Mouse (Mus musculus) brown adipose tissue, adult 24 weeks (tissue): ENCODE results near the gene Atg2a. TPM values are rescaled to one million over a fixed set of nuclear protein-coding genes. Genes with fewer than 3 reads are reported as not detected.
"Not testable (repeated sequence)": the region's sequence is repeated elsewhere in the genome, so short reads cannot be mapped to it uniquely, and the experiment has no call there.

ENCODE experiments used
- H3K27ac ChIP-seq: fragments of 200-500 bp; replicated peaks from 2 replicates; pipeline ENCODE4 v1.5.1; 2012; ENCODE audit warnings: low read depth, mild to moderate bottlenecking, low read length
- H3K4me1 ChIP-seq: fragments of 200-500 bp; 2 replicates; pipeline ENCODE4 v1.6.1; 2012; ENCODE audit warnings: low read length, mixed read lengths; ENCODE audit not compliant: control insufficient read depth, insufficient read depth, insufficient read length
- H3K4me3 ChIP-seq: fragments of 200-500 bp; 2 replicates; pipeline ENCODE4 v1.5.1; 2012; ENCODE audit warnings: low read depth, mild to moderate bottlenecking, low read length, moderate library complexity; ENCODE audit not compliant: insufficient read depth
- polyA plus RNA-seq: library from polyadenylated mRNA; stranded (reverse); fragments of >200 nt; gene quantifications from 2 replicates; pipeline ENCODE4 v1.2.4, GENCODE M21; 2012; ENCODE audit not compliant: missing spikeins, insufficient read depth, insufficient read length

The Atg2a gene
- polyA plus RNA-seq, 1 experiment, result 9.9 TPM

DNA sequence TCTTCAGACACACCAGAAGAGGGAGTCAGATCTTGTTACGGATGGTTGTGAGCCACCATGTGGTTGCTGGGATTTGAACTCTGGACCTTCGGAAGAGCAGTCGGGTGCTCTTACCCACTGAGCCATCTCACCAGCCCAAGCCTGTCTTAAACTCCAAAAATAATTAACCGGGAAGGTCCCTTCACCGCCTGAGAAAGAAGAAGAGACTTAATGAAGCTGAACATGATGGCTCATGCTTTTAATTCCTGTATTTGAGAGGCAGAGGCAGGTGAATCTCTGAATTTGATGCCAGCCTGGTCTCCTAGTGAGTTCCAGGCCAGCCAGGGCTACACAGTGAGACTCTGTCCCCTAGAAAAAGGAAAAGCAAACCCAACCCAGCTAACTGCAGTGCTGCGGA lies 49.2 kb downstream of the Atg2a start:
- not testable (repeated sequence) for H3K4me3 ChIP-seq
- H3K4me1 ChIP-seq, result peaks cover 73% of the 10 kb centered on the region
- H3K27ac ChIP-seq, result peak overlapping the region; percentile 70

DNA sequence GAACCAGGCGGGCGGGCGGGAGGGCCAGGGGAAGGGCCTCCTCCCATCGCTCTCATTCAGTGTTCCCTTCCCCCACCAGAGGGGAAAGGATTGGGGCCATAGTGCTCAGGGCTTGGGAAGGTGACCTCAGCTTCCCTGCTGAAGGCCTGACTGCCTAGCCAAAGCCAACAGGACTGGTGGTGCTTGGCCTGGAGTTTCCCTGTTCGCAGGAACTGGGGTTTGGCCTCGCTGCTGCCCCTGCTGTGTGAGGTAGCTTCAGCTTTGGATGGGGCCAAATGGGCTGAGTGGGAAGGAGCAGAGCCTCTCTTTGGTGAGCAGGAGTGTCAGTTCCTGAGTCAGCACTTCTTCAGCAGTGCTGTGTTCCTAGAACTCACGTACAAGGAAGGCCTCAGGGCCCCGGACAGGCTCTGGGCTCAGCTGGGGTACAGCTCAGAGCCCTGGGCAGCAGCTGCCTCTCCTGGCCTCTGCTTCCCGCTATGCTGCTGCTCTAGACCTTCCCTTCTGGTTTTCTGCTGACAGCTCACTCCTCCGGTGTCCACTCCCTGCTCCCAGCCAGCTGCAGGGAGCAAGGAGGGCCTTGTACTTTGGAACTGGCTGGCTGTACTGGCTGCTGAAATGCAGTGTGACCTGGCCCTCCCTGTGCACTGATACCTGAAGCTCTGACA lies 49.8 kb downstream of the Atg2a start:
- Histone ChIP-seq H3K4me3 (peak overlapping the region; percentile 0; the same call in 1 of the 2 replicates), H3K27ac (peak overlapping the region; percentile 70), H3K4me1 (peaks cover 73% of the 10 kb centered on the region)

DNA sequence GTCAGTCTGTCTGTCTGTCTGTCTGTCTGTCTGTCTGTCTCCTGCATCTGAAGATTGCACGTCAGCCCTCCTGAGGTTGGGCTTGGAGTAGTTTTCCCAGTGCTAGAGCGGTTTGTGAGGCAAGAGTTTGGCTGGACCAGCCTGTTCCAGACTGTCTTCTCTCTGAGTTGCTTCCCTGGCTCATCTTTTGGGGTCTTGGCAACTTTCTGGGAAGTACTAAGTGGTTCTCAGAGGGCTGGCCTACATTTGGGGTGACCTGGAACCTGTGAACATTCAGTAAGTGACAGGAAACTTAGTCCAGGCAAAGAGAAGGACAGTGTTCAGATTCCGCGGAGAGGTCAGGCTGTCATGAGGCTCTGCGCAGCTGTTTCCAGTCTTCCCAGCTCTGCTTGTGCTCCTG lies 50.8 kb downstream of the Atg2a start:
- peaks cover 74% of the 10 kb centered on the region for H3K4me1 ChIP-seq
- H3K27ac ChIP-seq, result peak overlapping the region; percentile 70
- H3K4me3 ChIP-seq, result no peak overlapping the region

DNA sequence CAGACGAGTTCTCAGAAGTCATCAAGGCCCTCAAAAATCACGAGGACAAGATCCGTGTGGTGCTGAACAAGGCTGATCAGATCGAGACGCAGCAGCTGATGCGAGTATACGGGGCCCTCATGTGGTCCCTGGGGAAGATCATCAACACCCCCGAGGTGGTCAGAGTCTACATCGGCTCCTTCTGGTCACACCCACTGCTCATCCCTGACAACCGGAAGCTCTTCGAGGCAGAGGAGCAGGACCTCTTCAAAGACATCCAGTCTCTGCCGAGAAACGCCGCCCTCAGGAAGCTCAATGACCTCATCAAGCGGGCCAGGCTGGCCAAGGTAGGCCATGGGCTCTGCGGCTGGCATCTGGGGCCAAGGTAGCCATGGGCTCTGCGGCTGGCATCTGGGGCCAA lies 52.8 kb downstream of the Atg2a start:
- H3K4me3 ChIP-seq, result no peak overlapping the region
- peaks cover 77% of the 10 kb centered on the region for H3K4me1 ChIP-seq
- H3K27ac ChIP-seq, result 0 out of 2 replicates have a peak overlapping the region, but pooled peaks have one; percentile 16

DNA sequence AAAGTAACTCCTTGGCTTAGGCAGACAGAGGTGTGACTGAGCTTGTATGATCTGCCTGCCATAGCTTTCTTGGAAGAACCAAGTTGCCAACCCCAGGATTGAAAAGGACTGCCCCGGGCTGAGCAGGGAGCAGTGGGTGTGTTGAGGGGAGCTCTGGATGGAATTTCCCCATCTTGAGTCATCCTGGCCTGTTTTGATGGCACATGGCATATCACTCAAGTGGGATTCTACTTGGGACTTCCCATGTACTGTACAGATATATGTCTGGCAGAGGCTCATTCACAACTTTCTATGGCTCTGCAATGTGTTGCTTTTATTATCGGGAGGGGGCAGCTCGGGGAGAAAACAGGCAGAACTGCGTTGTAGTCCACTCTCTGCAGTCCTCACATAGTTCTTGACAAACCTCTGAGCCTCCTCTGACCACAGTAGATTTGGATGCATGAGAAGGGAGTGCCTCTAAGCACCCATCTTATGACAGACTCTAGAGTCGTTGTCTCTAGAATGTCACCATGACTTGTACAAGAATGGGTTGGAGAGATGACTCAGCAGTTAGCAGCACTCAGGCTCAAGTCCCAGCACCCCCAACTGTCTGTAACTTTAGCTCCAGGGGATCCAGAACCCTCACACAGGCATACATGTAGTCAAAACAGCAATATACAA lies 55.2 kb downstream of the Atg2a start:
- peak overlapping the region; percentile 97 for H3K27ac ChIP-seq
- no peak overlapping the region for H3K4me3 ChIP-seq
- peaks cover 82% of the 10 kb centered on the region for H3K4me1 ChIP-seq

DNA sequence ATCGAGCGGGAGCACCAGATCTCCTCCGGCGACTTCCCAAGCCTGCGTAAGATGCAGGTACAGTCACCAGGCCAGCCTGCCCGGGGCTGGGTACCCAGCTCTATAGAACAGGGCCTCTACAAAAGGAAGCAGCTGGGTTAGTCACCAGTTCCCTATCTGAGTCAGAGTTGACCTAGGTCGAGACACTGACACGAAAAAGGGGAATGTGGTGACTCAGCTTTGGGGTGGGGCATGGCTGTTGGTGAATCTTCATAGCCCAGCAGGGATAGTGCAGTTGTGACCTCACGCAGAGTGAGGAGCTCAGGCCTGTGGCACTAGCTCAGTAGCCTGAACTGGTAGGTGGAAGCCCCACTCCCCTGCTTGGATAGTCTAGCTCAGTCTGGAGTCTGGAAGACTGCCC lies 56.2 kb downstream of the Atg2a start:
- Histone ChIP-seq H3K4me3 (no peak overlapping the region), H3K4me1 (peaks cover 81% of the 10 kb centered on the region), H3K27ac (peak overlapping the region; percentile 97)

DNA sequence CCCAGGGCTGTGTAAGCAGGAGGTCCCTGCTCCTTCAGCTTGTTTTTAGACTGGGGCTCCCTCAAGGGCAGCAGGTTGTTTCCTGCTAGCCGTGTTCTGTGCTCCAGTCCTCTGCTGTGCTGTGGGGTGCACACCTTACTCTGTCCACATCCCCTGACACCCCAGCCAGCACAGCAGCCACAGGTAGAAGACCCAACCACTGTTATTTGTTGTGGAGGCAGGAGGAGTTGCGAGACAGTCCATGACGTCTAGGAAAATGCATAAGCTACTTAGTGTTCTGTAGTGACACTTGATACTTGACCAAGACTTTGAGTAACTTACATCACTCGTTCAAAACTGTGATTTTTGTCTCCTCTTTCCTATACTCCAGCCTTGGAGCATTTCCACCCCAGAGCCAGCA lies 57.5 kb downstream of the Atg2a start:
- peak overlapping the region; percentile 97 for H3K27ac ChIP-seq
- H3K4me3 ChIP-seq, result no peak overlapping the region
- peaks cover 88% of the 10 kb centered on the region for H3K4me1 ChIP-seq

DNA sequence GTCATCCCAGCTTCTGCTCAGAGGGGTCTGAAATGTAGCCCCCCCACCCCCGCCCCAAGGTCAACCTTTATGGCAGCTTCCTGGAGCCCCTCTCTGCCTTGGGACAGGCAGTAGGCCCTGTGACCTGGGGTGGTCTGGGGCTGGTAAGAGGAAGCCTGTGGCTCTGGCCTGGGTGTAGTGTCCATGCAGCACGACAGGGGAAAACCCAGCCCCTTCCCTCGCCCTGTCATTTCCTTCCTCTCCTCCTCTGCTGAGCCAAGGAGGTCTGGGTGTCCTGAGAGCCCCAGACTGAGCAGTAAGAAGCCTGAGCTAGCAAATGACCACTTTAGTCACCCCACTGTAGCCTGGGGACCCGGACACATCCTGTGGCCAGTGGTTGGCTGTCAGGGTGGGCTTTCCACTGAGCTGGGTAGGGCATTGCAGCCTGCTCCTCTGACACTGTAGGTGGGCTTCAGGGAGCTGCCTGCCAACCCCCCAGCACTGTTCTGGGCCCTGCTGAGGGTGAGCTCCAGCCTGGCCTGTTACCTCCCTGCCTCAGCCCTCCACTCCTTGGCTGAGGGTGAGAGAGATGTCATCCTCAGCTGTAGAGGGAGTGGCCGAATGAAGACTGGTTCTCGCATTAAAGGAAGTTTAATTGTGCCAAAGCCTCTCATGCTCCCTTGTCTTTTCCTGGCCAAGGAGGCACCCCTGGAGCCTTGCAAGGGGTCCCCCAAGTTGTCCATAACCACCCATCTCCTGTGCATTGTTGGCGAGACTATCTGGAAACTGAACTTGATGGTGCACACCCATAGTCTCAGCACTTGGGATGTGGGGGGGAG lies 58.2 kb downstream of the Atg2a start:
- Histone ChIP-seq H3K27ac (peak overlapping the region; percentile 97), H3K4me1 (peaks cover 87% of the 10 kb centered on the region), H3K4me3 (no peak overlapping the region)

DNA sequence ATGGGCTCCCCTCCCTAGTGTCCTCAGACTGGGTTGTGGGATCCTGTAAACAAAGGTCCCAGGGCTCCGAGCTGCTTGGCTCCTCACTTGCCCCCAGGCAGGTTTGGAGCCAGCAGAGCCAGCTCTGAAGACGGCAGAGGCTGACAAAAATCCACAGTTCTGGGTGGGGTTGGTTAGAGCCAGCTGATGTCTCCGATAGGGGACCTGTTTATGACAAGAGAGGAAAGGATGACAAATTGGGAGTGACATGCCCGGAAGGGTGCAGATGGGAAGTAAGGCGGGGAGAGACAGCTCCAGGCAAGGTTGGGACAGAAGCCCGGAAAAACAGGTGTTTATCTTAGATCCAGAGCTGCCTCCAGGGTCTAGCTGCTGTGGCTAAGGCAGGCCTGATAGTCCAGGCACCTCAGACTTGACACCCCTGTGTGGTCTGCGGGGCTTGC lies 59.0 kb downstream of the Atg2a start:
- peak overlapping the region; percentile 97 for H3K27ac ChIP-seq
- H3K4me1 ChIP-seq, result peaks cover 79% of the 10 kb centered on the region
- no peak overlapping the region for H3K4me3 ChIP-seq

DNA sequence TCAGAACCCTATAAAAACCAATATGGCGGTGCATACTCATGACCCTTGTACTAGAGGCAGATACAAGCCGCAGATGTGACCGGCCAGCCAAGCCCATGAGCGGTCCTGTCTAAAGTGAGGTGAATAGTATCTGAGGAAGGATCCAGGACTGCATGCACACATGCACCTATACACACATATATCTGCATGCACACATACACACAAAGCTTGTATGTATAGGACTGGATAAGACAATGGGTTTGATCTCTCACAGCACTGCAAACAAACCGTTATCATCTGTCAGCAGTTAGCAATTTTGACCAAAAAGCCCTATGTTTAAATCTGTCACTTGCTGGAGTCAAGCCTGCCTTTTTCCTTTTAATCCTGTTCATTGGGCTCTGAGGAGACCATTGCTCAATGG lies 60.6 kb downstream of the Atg2a start:
- peak overlapping the region; percentile 97 for H3K27ac ChIP-seq
- no peak overlapping the region for H3K4me3 ChIP-seq
- H3K4me1 ChIP-seq, result peaks cover 63% of the 10 kb centered on the region

DNA sequence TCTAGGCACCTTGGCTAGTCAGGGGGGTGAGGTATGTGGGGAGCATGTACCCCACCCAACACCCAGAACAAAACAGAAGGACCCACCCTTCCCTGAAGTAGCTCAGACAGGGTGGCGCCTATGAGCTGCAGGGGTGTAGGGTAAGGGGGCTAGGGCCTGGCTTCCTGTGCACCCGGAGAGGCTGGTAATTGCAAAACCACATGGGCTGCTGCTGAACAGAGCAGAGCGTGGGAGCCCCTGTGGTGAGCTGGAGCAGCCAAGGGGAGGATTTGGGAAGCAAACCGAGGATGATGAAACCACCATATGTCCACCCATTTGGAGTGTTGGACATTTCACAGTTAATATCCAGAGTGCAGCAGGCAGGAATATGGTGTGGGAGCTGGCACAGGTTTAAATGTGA lies 61.1 kb downstream of the Atg2a start:
- H3K4me3 ChIP-seq, result no peak overlapping the region
- peak overlapping the region; percentile 97 for H3K27ac ChIP-seq
- H3K4me1 ChIP-seq, result peaks cover 60% of the 10 kb centered on the region

DNA sequence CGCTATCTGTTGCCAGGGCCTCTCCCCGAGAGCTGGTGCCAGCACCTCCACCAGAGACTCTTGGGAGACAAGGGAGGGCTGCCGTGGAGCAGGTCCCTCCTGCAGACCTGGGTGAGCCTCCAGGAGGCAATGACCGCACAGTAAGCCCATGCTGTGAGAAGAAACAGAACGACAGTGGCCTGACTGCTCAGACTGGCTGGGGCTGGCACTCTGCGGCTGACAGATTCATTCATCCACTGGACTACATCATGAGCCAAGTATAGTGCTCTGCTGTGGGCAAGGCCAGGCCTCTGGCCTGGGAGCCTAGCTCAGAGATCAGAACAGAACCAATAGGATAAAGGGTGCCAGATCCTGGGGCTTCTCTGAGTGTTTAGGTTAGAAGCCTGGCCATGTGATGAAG lies 62.4 kb downstream of the Atg2a start:
- H3K4me3 ChIP-seq, result no peak overlapping the region
- H3K4me1 ChIP-seq, result peaks cover 51% of the 10 kb centered on the region
- H3K27ac ChIP-seq, result peak overlapping the region; percentile 83

DNA sequence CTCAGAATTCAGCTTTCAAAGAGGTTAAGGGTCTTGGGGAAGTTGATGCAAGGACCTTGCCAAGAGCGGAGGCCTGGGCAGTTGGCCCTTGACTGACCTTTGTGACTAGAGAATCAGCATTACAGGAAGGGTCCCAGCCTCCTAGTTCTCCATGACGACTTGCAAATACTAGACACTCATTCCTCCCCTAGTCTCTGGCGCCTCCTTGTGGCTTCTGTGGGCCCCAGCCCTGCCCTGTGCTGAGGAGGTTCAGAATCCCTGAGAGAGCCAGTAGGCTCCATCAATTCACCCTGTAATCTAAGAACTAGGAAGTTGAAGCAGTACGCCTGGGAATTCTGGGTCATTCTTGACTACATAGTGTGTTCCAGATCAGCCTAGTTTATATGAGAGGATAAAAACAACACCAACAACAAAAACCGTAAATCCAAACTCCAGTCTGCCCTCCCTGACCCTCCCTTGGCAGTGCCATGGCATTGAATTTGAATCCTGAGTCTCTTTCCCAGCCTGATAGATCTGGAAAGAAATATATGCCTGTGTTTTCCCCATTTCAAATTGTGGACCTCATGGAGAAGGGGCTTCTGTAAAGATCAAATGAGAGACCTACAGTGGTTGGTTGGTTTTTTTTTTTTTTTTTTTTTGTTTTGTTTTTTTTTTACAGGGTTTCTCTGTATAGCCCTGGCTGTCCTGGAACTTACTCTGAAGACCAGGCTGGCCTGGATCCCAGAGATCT lies 63.5 kb downstream of the Atg2a start:
- Histone ChIP-seq H3K27ac (peak overlapping the region; percentile 83), H3K4me1 (peaks cover 40% of the 10 kb centered on the region), H3K4me3 (no peak overlapping the region)

DNA sequence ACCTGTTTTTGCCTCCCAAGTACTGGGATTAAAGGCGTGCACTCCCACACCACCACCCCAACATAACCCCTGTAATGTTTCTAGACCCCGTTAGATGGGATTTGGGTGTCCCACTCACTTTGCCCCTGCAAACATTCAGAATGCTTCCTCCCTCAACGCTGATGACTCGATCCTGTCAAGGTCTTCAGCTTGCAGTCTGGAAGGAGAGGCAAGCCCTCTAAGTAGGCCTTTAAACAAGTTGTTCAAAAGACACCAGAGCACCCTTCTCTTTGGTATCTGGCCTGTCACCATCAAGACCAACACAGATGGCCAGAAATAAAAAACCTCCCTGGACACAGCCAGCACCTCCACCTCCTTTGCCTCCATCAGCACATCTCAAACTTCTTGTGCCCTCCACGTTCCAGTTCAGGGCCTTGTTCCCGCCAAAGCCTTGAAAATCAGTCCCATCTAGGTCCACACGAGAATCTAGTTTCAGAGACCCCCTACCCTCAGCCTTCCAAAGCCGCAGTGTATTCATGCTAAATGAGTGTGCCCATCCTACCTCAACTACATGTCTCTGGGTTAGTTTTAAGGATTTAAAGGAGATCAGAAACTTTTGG lies 64.1 kb downstream of the Atg2a start:
- H3K27ac ChIP-seq, result 0 out of 2 replicates have a peak overlapping the region, but pooled peaks have one; percentile 3
- H3K4me3 ChIP-seq, result peak overlapping the region; percentile 73
- peaks cover 34% of the 10 kb centered on the region for H3K4me1 ChIP-seq
